Mouse (Mus musculus): ENCODE measurements around the gene Myo16.

- TF ChIP-seq MXI1 (IDR thresholded peaks at IDR 0.05; ENCODE audit: low read depth, low read length) (no peak), POLR2AphosphoS5 (IDR thresholded peaks at IDR 0.05; ENCODE audit: borderline replicate concordance, low read depth, low read length) (no peak), CTCF (IDR thresholded peaks at IDR 0.05 in 2 of 3, conservative IDR thresholded peaks at IDR 0.05 in 1 of 3; ENCODE audit: control insufficient read depth in 1 of 3, insufficient read depth in 1 of 3, low read depth in 2 of 3, low read length in 3 of 3, poor library complexity in 1 of 3, severe bottlenecking in 1 of 3) (no peak), MEF2A (IDR thresholded peaks at IDR 0.05; ENCODE audit: extremely low read depth, insufficient replicate concordance, low read depth, low read length, poor library complexity, severe bottlenecking) (no peak), MAX (IDR thresholded peaks at IDR 0.05; ENCODE audit: low read length) (no peak), CHD1 (IDR thresholded peaks at IDR 0.05; ENCODE audit: low read depth, low read length) (no peak), UBTF (IDR thresholded peaks at IDR 0.05; ENCODE audit: borderline replicate concordance, insufficient read depth, low read depth, low read length) (no peak), POLR2A (IDR thresholded peaks at IDR 0.05; ENCODE audit: control insufficient read depth in 1 of 2, insufficient read depth in 1 of 2, low read depth in 1 of 2, low read length in 2 of 2, poor library complexity in 1 of 2) (no peak), EP300 (IDR thresholded peaks at IDR 0.05; ENCODE audit: low read depth in 1 of 2, low read length in 2 of 2) (no peak), TBP (IDR thresholded peaks at IDR 0.05; ENCODE audit: low read depth, low read length) (no peak), GABPA (IDR thresholded peaks at IDR 0.05; ENCODE audit: low read depth, low read length) (no peak), TCF12 (IDR thresholded peaks at IDR 0.05; ENCODE audit: low read depth, low read length) (no peak), ZKSCAN1 (IDR thresholded peaks at IDR 0.05; ENCODE audit: low read depth, low read length) (no peak), GATA1 (IDR thresholded peaks at IDR 0.05; ENCODE audit: low read depth, low read length) (no peak)
Measured at GRCm38 (mm10) chr8:10421516-10422090, 267.9 kb downstream of the Myo16 start.
